Mouse (Mus musculus): ENCODE measurements around the gene Scarf2.

Scarf2 gene

DNA sequence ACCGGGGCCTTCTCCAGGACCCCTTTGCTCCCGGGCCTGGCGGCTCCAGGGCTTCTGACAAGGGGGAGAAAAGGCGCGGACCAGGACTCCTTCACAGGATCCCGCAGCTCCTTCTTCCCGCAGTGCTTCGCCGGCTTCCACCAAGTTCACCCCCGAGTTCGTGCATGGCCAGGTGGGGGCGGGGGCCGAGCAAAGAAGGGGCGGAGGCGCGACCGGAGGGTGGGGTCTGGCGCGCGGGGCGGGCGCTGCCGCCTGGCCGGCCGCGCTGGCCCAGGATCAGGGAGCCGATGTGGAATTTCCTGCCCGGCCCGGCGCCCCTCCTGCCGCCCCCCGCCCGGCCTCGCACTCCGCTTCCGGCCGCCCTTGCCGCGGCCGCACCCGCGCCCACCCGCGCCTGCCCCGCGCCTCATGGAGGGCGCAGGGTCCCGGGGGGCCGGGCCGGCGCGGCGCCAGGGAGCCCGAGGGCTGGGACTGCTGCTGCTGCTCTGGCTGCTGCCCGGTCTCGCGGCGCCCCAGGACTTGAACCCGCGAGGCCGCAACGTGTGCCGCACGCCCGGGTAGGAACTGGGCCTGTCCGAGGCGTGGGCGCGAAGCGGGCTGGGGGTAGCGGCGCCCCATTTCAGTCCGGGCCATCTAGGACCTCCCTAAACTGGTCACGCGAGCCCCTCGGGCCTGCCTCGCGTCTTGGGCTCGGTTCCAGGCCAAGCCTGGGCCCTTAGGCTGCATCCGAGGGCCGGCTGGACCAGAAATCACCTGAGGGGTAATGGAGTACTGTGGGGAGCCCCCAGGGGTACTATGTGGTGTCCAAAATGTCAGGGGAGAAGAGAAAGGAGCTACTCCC, at the start of gene Scarf2:
Scarf2 (plus strand) TSS at position 312 of the 841 bp plus-strand sequence.
- DNase-seq (ENCODE audit: low read depth) = no peak

DNA sequence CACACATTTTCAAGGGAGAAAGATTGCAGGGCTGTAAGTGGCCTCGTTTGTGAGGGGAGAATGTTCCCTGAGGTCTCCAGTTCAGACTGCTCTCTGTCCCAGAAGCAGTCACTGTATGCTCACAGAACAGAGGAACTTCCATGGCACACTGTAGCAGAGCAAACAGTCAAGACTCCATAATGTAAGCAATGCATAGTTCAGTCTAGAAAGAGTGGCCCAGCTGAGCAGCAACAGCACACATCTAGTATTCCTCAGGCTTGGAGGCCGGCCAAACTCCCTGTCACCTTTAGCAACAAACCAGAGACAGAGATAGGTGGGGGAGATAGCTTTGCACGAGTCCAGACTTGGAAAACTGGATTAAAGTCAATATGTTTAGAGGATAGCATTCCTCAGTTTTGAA, 44.1 kb upstream of the Scarf2 start:
- DNase-seq (ENCODE audit: low read depth) = no peak

DNA sequence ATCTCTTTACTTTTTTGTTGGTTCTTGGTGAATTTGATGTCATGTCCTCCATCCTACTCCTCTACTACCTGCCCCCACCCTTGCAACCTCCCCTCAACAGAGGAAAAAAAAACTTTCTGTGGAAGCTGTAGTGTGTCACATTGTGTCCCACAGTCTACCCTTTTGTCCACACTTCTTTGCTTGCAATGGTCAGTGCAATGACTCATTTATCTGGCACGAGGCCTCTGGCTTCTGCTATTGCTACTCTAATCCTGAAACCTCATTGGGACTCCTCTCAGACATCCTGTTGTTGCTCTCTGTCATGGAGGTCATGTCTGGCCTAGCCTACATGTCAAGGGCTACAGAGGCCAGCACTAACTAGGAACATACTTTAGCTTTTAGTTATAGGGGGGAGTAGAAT, 43.4 kb upstream of the Scarf2 start:
- DNase-seq (ENCODE audit: low read depth) = peak; percentile 38

DNA sequence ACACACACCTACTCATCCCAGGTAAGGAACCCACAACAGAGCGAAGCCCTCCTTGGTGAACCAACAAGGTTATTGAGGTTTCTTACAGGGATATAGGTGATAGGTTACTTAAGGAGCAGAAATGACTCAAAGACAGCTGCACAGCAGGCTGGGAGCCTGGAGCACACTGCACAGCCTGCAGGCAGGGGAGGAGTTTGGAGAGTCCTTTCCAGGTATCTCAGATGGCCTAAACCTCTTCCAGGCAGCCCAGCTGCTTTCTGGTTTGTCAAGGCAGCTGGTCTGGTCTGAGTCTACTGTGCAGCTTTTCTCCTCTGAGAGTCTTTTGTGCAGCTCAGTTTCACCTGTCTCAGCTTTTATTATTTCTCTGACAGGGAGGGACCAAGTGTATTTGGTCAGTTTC, 39.3 kb upstream of the Scarf2 start:
- no peak for DNase-seq (ENCODE audit: low read depth)

DNA sequence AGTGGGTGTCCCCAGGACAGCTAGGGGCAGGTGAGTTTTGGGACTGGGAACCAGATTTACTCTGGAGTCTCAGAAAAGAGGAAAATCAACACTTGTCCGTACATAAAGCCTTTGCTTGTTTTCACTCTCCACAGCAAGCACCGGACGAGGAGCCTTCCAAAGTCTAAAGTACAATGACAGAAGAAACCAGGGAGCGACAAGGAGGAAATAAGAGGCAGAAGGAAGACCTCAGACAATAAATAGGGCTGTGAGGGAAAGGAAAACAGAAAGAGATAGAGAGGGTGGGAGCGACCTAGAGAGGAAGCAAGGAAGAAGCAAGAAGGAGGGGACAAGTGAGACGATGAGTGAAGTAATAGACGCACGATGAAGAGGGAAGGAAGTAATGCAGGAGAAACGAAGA, 38.2 kb upstream of the Scarf2 start:
- DNase-seq (ENCODE audit: low read depth) = no peak

DNA sequence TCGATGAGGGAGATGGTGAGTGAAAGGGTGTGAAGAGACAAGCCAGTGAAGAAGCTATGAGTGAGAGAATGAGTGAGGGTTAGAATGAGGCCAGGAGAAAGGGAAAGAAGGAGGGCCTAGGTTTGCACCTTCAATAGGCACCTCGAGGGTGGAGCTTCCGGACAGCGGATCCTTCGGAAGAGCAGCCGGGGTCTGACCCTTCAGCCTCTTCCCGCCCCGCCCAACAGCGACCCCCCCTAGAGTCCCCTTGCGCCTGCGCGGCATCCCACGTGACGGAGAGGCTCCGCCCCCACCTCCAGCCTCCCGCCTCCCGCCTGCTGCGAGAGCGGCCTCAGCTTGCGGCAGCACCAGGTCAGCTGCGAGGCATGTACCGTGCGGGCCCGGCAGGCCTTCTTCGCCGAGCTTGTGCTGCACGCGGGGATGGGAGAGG, 37.7 kb upstream of the Scarf2 start, which contains the start of gene Klhl22:
Klhl22 (plus strand) TSS at position 275 of the 430 bp plus-strand sequence.
- peak; percentile 87 for DNase-seq (ENCODE audit: low read depth)

DNA sequence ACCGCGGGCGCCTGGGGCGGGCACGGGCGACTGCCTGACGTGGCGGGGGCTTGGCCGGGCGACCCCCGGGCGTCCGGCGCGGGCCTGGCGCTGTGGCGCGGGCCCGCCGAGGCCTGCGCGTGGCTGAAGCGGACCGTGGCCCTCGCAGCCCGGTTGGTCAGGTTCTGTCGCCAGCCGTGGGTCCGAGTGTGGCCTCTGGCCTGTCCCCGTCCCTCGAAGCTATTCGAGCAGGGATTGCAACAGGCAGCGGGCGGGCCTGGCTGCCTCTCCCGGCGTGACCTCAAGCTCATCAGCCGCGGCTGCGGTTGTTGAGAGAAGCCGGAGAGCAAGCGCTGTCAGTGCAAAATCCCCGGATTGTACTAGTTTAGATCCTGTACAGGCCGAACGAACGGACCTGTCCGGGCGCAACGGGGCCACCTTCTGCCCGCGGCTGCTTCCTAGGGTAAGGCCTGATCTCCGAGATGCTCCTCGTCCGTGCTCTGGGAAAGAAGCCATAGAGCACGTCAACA, 37.2 kb upstream of the Scarf2 start:
- DNase-seq (ENCODE audit: low read depth) = peak; percentile 45

DNA sequence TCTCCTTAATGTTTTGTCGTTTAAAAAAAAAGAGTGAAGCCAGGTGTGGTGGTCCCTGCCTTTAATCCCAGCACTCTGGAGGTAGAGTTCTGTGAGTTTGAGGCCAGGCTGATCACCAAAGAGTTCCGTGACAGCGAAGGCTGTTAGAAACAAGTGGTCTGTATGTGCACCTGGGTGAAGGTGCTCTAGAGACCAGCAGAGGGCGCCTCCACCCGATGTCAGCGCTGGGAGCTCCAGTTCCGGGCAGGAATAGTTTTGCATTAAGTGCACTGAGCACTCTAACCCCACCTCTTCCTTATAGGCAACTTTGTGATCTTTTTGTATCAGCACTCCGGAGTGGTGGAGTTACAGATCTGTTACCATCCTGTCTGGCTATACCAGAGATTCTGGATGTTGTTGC, 36.4 kb upstream of the Scarf2 start:
- DNase-seq (ENCODE audit: low read depth) = peak; percentile 80

DNA sequence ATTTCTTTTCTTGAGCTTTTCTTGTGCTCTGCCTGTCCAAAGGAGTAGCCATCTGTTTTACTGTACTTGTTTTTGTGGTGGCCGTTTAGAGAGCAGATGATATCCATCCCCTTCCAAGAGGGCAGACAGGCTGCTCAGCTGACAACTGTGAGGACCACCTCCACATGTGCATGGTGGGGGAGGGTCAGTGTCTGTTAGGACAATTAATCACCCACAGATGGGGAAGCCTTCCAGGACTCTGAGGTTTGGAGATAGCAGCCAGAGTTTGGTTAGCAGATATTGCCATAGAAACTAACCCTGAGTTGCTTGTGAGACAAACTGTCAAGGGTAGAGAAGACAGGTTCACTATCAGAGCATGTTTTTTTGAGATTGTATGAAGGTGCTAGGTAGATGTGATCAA, 36.0 kb upstream of the Scarf2 start:
- peak; percentile 53 for DNase-seq (ENCODE audit: low read depth)

DNA sequence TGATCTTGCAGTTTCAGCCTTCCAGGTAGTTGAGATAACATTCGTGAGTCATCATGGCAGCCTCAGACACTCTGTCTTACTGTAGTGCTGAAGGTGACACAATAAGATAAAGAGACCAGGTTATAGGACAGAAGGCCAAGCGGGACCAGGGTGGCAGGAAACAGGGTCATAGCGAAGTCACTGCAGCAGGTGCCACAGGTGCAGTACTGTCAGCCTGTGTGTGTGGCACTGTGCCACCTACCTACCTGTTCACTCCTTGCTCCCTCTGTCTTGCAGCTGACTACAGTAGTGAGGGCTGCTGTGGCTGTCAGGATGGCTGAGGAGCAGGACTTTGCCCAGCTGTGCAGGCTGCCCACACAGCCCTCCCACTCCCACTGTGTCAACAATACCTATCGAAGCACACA, 33.0 kb upstream of the Scarf2 start:
- DNase-seq (ENCODE audit: low read depth) = no peak

DNA sequence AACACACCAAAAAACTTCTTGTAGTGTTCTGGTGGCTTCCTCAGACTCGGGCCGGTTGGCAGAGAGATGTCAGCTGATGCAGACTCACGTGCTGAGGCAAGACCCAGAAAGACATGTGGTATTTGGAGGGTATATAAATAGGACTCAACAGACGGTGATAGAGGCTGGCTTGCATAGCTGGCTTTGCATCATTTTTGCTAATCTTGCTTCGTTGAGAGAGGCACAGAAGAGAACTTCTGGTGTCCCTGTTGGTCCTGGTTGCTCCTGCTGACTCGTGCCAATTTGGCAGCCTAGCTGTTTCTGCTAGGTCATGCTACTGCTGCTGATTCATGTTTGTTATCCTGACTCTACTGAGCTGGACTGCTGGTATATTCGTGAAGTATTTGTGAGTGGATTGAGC, 28.2 kb upstream of the Scarf2 start:
- peak; percentile 44 for DNase-seq (ENCODE audit: low read depth)

DNA sequence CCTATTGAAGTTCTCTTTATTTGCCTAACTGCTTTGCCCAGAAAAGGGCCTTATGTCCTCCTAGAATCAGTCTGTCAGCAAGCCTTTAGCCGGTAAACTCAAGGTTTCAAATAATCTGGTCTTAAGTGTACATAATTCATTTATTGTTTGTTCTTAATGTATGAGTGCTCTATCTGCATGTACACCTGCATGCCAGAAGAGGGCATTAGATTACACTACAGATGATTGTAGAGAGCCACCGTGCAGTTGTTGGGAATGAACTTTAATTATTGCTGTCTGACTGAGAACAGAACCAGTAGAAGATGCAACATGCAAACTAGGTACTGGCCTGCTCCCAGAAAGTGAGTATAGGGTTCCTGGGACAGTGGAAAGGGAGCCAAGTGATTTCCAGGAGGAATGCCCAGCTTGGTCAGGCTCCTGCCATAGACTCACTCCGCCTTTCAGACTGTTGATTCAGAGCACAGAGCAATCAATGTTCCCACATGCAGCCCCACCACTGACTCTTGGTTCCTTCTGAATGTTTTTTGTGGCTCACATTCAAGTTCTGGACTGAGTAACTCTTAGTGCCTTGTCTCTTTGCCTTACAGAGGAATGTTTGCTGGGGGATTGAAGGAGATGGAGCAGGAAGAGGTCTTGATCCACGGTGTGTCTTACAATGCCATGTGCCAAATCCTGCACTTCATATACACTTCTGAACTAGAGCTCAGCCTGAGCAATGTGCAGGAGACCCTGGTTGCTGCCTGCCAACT, 25.8 kb upstream of the Scarf2 start:
- DNase-seq (ENCODE audit: low read depth) = peak; percentile 52

DNA sequence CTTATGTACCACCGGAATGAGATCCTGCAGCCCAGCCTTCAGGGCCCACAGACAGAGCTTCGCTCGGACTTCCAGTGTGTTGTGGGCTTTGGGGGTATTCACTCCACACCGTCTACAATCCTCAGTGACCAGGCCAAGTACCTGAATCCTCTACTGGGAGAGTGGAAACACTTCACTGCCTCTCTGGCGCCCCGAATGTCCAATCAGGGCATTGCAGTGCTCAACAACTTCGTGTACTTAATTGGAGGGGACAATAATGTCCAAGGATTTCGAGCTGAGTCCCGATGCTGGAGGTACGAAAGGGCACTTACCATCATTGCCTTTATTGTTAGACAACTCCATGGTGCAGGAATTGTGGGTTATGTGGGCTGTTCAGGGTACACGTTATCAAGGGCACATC, 20.3 kb upstream of the Scarf2 start:
- peak; percentile 23 for DNase-seq (ENCODE audit: low read depth)

DNA sequence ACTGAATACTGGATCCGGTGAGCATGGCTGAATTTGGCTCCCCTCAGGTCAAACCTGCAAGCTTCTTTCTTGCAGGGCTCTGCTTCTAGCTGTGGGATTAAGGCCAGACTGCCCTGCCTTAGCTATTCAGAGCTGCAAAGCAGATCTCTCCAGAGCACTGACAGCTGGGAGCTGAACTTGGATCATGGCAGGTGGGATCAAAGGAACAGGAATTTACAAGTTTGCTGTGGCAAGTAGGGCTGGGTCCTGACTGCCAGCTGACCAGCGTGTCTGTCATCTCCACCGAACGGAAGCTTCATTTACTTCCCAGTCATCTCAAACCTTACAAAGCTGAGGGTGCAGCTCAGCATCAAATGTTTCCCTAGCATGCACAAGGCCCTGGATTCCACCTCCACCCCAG, 18.9 kb upstream of the Scarf2 start:
- DNase-seq (ENCODE audit: low read depth) = peak; percentile 55

DNA sequence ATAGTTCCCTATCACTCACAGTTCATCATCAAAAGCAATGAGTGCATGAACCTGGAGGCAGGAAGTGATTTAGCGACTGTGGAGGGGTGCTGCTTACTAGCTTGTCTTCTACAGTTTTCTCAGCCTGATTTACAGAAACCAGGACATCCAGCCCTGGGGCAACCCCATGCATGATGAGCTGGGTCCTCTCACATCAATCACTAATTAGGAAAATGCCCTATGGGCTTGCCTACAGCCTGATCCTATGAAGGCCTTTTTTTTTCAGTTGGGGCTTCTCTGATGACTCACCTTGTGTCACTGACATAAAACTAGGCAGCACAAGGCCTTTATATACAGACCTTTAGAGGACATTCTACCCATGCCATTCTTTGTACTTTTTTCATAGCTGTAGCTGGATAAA, 17.4 kb upstream of the Scarf2 start:
- peak; percentile 53 for DNase-seq (ENCODE audit: low read depth)

DNA sequence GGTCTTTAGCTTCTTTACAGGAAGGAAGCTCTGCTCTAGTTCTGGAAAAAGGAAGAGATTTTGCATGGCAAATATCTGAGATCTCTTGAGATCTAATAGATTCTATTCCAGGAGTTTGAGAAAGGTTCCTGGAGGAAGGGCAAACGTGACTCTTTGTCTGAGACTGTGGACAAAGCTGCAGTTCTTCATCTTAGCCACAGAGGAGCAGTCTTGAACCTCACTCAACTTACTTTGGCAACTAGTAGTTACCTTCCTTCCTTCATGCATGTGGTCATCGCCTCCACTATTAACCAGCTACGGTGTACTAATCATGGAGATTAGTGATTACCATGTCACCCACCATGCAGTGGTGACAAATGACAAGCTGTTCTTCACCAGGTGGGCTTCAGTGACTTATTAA, 11.7 kb upstream of the Scarf2 start:
- peak; percentile 44 for DNase-seq (ENCODE audit: low read depth)

DNA sequence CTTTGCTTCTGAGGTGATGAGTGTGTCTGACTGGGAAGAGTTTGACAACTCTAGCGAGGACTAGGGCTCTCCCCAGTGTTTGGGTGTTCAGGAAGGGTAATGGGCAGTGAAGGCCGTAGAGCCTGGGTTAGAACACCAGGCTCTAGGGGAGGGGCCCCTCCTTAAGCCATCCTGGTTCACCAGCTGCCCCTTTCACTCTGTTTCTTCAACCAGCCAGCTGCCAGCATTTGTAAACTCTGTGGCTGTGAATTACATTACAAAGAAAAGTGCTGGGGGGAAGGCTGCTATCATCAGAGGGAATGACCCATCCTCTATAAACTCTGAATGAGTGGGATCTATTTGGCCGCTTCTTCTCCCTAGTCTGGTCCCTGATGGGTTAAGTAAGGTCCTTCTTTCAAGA, 4.4 kb upstream of the Scarf2 start:
- no peak for DNase-seq (ENCODE audit: low read depth)

DNA sequence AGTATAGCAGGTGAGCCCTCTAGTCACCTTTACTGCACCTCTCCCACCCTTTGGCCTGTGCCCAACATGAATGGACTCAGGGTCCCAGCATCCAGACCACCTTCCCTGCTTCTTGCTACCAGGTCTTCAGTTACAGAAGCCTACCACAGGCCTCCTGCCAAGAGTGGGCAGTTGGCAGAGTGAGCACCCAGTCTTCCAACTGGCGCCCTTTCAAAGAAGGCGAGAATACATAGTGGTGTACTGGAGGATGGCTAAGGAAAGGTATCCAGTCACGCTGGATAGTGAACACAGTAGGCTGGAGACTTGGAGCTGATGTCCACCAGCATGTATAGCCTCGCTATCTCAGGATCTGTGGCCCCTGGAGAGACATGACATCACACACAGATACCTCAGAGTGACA, 3.0 kb upstream of the Scarf2 start:
- no peak for DNase-seq (ENCODE audit: low read depth)

DNA sequence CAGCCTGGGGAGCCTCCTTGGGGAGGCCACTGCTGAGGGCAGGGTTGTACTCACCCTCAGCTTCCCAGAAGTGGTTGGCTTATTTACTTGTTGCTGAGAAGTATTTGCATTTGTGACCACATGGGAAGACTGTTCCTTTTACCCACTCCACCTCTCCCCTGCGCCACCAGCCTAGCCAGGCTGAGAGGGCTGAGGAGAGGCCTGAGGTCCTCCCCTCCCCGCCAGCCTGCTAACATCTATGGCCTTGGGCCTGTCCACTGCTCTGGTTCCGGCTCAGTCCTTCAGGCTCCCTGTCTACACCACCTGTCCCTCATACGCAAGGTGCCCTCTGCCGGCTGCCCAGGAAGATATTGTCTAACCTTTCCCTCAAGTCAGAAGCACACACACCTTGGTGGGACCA, 1.4 kb upstream of the Scarf2 start:
- DNase-seq (ENCODE audit: low read depth) = no peak

DNA sequence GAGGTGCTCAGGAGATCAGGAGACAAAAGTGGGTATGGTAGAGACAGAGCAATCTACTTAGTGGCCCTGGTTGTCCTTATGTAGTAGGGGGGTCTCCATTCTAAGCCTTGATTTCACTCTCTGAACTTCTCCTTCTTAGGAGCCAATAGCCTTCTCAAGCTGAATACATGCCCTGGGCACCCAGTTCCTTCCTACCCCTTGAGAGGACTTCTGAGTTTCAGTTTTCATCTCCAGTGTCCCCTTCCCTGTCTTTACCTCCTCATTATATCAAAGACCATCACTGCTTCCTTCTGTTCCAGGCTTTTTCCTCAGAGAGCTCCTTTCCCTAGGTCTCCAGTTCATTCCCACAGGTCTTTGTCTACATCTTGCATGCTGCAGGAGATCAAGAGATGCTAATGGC, 563 bp upstream of the Scarf2 start:
- no peak for DNase-seq (ENCODE audit: low read depth)

DNA sequence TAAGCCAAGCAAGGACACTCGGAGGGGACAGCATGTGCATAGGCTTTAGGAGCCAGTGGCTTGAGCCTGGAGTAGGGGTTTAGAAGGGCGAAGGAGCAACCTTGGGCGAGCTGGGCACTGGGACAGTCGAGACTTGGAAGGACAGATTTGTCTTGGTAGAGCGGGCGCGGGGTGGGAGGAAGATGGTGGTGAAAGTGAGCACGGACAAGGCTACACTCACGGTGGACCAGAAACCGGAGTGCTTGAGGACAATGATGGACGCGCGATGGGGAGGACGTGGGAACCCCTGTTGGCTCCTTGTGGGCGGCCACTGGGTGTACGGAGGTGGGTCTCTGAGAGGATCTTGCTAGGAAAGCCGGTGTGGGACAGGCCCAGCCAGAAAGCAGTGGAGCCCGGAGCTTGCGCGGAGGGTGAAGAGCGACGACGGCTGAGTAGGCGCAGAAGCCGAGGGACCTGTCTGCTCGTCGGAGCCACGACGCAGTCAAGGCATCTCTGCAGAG, 780 bp downstream of the Scarf2 start:
- DNase-seq (ENCODE audit: low read depth) = no peak

DNA sequence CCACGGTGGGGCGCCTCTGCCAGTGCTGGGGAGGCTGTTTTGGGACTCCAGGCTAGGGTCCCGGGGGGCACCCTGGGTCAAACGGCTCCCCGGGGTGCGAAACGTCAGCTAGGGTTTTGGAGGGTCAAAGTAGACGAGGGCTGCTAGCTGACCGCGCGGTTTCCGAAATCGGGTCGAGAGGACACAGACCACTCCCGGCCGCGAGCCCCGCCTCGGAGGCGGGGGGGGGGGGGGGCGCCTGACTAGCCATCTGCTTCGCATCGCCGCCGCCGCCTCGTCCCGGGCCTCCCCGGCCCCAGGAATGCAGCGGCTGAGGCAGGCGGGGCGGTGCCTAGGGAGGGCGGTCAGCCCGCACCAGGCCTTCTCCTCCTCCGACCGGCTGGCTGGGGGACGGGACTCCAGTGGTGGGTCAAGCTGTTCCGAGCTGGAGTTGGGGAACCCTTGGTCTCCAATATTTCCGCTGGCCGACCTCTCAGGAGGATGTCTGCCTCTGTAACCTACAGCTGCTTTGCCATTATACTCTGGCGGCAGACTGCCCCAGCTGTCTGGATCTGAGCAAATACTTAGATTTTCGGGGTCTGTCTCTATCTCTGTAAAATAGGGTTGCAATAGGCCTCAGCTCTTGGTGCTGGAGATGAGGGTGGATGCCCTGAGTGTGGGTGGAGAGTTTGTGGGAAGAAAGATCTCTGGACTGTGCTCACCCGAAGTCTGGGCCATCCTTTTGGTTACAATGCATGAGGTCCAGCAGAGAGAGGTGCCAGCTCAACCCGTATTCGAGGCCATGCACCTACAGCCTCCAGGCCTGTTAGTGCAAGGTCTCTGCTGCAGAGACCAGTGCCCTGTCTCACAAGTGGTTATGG, 1.5 kb downstream of the Scarf2 start:
- DNase-seq (ENCODE audit: low read depth) = no peak

Data from 416B (cell line).